Mouse (Mus musculus) c-Kit-positive CD71-positive TER-119-positive erythroid progenitor cells, embryonic 14.5 days (primary cell): Measurements from ENCODE around the gene Fam169b.

Experiments
- DNase-seq: peaks from one replicate; pipeline ENCODE4 v3.0.0-alpha.2; 2013; ENCODE audit warnings: low spot score

Gene Fam169b

GRCm38 (mm10) chr7:68318979-68319378, 45.3 kb downstream of the Fam169b start:
- DNase-seq = no peak

DNA sequence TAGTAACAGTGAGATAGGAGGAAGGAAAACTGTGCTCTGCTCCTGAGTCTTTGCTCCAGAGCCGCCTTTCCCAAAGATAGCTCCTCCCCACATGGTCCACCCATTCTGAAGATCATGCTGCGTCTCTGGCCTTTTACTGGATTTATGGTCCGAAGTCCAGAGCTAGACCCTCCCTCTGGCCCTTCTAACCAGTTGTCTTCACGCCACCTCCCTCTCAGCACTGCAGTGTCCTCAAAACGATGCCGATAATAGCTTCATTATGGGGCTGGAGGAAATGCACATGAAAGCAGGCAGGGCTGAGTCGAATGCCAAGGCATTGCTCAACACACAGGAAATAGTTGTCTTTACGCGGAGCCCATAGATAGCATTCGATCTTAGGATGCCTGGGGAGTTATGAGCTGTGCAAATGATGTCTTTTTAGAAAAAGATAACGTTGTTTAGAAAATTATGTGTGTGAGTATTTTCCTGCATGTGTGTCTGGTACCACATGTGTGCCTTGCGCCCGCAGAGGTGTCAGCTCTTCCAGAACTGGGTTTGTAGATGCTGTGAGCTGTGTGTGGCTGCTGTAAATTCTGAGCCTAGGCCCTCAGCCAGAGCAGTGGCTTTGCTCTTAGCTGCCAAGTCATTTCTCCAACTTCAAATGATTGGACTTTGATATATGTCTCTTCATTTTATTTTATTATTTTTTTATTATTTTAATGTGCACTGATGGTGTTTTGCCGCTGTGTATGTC, 46.6 kb downstream of the Fam169b start:
- DNase-seq = no peak

- no peak for DNase-seq
Observed at GRCm38 (mm10) chr7:68323051-68323450, 49.4 kb downstream of the Fam169b start.

DNA sequence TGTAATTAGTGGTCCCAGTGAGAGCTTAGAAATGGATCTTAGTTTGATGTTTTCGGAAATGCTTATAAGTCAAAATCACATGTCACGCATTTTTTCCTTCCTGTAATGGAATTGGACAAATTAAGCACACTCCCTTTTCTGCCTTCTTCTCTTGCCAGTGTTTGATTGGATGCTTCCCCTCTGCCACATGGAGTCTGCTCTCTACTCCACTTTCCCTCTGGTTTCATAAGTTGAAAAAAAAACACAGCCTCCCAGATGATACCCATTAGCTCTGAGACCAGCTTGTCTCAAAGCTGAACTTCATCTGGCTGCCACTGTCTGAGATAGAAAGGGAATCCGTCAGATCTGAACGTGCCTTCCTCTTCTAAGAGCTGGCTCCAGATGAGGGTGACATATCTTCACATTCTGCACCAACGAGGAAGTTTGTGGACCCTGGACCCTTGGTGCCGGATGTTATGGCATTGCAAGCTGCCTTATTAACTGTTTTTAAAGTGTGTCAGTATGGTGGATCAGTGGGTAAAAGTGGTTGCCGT, 52.6 kb downstream of the Fam169b start:
- DNase-seq = no peak

DNA sequence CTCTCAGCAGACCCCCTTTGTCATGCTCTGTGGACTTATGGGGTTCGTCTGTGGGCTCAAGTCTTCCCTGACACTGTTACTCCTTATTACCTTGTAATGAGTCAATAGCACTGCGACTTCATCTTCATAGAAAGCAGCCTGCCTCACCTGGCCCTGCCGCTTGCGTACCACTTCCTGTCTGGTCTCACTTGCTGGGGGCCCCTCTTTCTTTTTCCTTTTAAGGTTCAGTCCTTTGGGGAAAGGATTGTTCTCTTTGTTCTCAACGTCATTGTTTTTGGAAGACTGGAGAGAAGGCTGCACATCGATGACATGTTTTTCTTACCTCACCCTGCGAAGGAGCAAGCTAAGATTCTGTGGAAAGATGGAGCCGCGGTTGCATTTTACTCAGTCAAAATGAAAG, 55.4 kb downstream of the Fam169b start:
- DNase-seq = no peak

GRCm38 (mm10) chr7:68332799-68333198, 59.2 kb downstream of the Fam169b start:
- DNase-seq = no peak

DNA sequence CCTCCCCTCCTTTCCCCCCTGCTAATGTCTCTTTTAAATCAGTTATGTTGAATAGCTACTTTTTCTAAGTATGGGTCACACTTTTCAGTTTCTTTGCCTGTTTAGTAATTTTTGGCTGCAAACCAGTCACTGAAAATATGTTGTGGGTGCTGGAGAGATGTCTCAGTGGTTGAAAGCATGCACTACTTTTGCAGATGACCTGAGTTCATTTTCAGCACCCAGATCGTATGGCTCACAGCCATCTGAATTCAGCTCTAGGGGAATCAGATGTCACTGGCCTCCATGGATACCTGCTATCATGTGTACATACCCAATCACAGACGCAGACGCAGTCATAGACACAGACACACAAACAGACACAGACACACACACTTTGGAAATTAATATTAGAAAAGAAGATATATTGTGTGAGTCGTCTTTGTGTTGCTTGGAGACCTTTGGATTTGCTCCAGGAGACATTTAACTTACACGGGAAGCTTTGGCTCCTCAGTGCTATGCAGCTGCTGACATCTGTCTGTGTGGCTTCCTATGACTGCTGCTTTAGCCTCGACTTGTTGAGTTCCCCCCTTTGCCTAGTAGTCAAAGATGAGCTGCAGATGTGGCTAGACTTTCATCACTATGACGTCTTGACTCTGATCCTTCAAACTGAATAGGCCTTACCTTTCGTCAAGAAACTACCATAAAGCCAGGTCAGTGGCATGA, 63.6 kb downstream of the Fam169b start:
- DNase-seq = no peak

DNA sequence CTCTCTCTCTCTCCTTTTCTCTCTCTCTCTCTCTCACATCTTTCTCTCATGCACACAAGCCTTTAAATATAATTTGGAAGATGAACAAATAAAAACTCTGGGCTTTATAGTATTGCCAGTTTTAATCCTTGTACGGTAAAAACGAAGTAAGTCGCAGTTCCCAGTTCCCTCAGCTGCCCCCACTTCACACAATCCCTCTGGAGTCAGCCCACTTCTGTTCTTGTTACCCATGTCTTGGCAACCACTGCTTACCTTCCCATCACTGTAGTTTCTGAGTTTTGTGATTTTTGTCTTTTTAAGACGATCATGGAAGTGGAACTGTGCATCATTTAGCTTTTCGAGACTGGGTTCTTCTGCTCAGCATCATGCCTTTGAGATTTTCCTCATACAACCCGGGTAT, 65.0 kb downstream of the Fam169b start:
- no peak for DNase-seq

- no peak for DNase-seq
Observed at GRCm38 (mm10) chr7:68344561-68344960, 70.9 kb downstream of the Fam169b start.

GRCm38 (mm10) chr7:68345963-68346362, 72.3 kb downstream of the Fam169b start:
- DNase-seq = no peak

GRCm38 (mm10) chr7:68355325-68356076, 81.9 kb downstream of the Fam169b start:
- no peak for DNase-seq

DNA sequence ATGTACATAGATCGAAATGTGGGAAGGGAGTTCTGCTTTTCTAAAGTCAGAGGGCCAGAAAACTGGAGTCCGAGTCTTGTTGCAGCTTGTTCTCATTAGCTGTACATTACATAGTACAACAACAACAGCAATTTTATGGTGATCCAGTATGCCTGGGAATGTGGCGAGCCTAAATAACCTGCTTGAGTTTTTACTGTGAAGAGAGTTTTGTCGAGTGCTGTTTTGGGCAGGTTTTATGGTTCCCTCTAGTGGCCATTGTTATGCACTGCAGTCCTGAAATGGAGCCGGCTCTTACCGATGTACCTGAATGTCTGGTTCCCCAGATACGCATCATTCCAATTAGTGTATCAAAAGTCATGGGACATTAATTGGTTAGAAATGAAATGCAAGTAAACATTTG, 83.8 kb downstream of the Fam169b start:
- peak; percentile 34 for DNase-seq

DNA sequence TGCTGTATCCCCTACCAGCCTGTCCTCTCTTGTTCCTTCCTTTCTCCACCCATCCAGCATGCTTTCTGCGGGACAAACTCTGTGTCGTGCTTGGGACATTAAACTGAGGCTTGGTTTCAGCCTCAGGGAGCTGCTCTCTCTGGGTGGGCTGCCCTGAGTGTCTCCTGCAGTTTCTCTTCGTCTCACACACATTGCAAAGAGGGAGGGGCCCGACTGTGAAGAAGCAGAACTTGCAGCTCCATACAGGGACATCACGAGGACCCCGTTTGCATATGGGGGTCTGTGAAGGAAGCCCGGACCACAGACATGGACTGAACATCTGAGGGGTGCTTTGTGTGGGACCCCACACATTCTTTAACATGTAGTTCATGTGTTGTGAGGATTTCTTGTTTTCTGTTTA, 89.0 kb downstream of the Fam169b start:
- DNase-seq = no peak

DNA sequence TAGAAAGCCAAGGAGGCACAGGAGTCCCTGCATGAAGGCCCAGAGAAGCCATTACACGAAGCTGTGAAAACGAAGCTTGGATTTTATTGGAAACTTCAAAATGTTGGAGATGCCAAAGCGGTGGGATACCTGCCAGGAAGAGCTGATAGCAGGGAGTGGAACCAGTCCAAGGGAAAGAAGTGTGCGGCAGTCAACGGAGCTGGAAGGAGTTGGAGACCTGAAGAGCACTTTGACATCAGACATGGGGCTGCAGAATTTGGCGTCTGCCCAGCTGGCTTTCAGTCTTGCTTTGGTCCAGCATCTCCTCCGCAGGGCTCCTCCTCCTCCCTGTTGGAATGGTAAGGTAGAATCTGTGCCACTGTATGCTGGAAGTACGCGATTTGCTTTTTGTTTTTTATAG, 92.1 kb downstream of the Fam169b start:
- DNase-seq = no peak

DNA sequence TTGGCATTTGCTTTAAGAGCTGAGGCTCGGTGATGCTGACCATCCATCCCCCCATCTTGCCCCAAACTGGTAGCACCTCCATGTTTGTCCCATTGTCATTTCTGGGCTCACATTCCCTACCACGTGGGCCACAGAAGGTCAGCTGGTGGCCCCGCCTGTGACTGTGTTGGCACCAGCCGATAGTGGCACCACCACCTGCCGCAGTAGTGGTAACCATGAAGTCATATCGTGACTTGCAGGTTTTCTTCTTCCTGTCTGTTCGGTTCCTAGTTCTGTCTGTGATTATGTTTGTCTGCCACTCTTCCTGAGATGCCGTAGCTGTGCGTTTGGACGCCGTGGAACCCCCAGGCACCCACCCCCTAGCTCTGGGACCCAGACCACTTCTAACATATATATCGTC, 95.3 kb downstream of the Fam169b start:
- no peak for DNase-seq

GRCm38 (mm10) chr7:68369694-68370093, 96.1 kb downstream of the Fam169b start:
- DNase-seq = peak; percentile 39

GRCm38 (mm10) chr7:68374109-68374857, 100.6 kb downstream of the Fam169b start:
- DNase-seq = peak; percentile 47

DNA sequence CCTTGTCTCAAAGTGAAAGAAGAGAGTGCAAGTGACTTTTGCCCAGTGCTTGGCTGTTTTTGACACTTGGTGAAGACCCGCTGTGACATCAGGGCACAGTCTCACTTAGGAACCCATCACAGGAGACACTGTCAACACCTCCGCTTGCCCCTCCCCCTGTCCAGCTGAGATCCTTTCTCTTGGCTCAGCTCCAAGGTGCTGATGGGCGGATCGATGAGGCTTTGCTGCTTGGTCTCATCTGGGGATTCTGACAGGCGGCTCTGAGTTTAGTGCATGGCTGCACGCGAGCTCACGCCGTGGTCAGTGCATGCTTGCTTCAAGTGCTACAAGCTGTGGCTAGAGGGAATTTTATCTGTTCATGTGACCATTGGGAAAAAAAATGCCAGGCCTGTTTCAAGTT, 108.5 kb downstream of the Fam169b start:
- DNase-seq = no peak

DNA sequence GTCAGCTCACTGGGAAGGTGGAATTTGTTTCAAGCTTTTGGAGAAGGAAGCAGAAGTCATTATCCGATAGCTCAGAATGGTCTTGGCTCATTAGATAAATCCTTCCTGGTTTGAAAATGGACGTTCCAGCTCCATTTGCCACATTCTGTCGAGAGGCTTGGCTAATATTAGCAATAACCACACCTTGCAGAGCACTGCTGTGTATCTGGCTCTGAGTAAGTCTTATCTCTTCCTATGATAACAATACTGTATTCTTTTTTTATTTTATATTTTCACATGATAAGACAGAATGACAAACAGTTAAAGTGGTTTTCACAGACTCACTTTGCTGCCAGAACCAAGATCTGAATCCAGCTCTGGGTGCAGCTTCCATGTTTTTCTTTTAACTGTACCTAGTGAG, 113.1 kb downstream of the Fam169b start:
- DNase-seq = no peak

DNA sequence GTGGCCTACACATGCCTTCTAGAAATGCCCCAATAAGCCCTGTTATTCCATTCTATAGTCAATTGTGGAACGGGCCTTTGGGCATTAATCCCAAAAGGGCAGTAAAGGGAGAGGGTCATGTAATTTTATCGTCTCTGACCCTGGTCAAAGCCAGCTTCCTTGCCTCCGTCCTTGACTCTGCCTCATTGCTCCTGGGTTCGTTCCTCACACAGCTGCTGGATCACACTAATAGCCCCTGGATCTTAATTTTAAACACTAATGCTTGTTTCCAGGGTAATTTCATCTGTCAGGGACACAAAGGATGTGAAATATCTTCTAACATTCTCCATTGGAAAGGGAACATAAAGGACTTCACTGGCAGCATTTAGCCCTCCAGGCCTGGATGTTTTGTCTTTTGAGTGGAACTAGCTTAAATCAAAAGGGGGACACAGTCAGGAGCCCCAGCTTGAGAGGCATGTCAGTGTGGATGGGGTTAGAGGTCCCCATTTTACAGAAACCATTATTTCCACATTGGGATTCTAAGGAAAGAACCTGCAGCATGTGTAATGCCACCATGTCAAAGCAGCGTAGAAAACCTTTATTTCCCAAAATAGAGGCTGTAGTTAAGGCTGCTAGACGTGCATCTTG, 122.2 kb downstream of the Fam169b start:
- no peak for DNase-seq

DNA sequence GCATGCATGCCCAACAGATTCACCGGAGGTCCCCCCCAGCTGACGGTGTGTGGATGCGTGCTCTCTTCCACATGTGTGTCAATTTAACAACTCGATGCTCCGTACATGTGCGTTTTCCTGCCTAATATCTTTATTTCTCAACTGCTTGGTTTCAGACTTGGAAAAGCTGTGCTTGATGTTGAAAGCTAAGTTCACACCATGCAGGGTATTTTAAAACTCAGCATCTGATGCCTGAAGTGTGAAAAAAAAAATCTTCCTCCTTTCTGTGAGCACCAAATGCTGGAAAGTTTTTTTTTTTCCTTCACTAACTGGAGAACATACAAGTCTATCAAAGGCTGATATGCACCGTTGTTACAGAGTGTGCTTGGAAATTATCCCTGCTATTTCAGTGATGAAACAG, 126.9 kb downstream of the Fam169b start:
- no peak for DNase-seq

DNA sequence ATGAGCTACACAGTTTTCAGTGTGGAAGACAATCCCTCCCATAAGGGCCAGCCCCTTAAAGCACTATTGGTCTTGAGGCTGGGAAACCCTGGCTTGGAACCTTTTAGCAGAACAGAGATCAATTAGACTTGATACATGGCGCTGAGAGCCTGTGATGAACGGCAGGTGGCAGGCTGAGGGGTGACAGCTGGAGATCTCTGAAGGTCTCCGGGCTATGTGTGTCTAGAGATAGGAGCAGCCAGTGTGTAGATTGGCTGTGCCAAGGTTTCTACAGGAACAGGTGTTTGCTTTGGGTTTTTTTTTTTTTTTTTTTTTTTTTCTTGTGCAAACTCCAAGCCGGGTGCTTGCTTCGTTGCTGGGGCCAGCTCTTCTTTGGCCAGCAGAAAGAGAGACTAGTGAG, 135.0 kb downstream of the Fam169b start:
- DNase-seq = no peak
